Mouse (Mus musculus): ENCODE data around the gene Pde4dip. TPM values are rescaled to one million over a fixed set of nuclear protein-coding genes. Genes with fewer than 3 reads are reported as not detected.

Pde4dip gene
- polyA plus RNA-seq, 1 experiment from 2014 or later, result 9.9 TPM

DNA sequence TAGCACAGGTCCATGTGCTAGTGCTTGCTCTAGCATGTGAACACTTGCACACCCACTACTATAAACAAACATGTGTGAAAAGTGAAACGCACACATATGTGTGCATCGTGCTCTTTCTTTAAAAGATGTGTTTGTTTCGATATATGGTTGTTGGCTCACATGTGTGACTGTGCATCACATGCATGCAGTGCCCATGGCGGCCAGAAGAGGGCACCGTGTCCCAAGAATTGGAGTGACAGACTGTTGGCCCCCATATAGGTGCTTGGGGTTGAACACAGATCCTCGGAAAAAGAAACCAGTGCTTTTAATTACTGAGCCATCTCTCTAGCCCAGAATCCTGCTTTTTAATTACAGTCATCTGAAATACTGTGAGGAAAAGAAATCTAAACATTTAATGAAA lies 6.2 kb upstream of the Pde4dip start:
- H3K4me3 ChIP-seq, result no peak overlapping the region
- ATAC-seq, result no peak
- no peak overlapping the region for H3K9ac ChIP-seq
- WGBS (ENCODE audit: insufficient replicate concordance), result 39% methylated on average over 6 of the region's 6 CpGs
- no peaks in the 10 kb centered on the region for H3K36me3 ChIP-seq
- H3K4me2 ChIP-seq, result no peak overlapping the region
- 0 out of 2 replicates have a peak, but pooled peaks cover 3% of the 10 kb centered on the region for H3K4me1 ChIP-seq
- peaks cover 34% of the 10 kb centered on the region for H3K27me3 ChIP-seq (replicated peaks)
- H3K27ac ChIP-seq, result no peak overlapping the region
- H3K9me3 ChIP-seq (replicated peaks), result no peaks in the 10 kb centered on the region

GRCm38 (mm10) chr3:97890205-97890604 lies 1.7 kb upstream of the Pde4dip start:
- Histone ChIP-seq H3K27ac (no peak overlapping the region), H3K9ac (no peak overlapping the region), H3K4me1 (peaks cover 11% of the 10 kb centered on the region; the same call in 1 of the 2 replicates), H3K9me3 (replicated peaks) (no peaks in the 10 kb centered on the region), H3K27me3 (replicated peaks) (peaks cover 70% of the 10 kb centered on the region), H3K36me3 (no peaks in the 10 kb centered on the region), H3K4me3 (no peak overlapping the region), H3K4me2 (no peak overlapping the region)
- WGBS (ENCODE audit: insufficient replicate concordance), result 21% methylated on average over 6 of the region's 6 CpGs
- peak; percentile 66 for ATAC-seq

- Histone ChIP-seq H3K27me3 (replicated peaks) (peaks cover 66% of the 10 kb centered on the region), H3K4me3 (no peak overlapping the region), H3K4me2 (no peak overlapping the region), H3K27ac (no peak overlapping the region), H3K9me3 (replicated peaks) (no peaks in the 10 kb centered on the region), H3K36me3 (no peaks in the 10 kb centered on the region), H3K9ac (no peak overlapping the region), H3K4me1 (peaks cover 11% of the 10 kb centered on the region; the same call in 1 of the 2 replicates)
- no peak for ATAC-seq
- 72% methylated on average over 5 of the region's 5 CpGs for WGBS (ENCODE audit: insufficient replicate concordance)
These were observed 731 bp downstream of the Pde4dip start for GRCm38 (mm10) chr3:97887785-97888167.

DNA sequence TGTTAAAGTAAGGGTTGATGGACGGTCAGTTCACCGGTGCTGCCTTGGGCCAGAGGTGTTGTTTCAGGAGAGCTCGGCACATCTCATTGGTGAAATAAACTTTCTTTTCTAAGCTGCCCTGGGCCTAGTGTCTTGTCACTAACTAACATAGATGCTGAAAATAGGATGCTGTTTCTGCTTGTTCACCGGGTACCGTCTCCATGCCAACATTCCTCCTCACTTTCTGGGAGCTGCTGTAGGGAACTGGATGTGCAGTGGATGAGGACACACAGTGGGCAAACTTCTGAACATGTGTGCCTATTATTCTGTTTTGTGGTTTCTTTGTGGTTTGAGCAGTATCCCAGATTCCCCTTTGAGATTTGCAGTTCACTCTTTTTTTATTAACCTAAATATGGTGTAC lies 6.9 kb downstream of the Pde4dip start:
- Histone ChIP-seq H3K27me3 (replicated peaks) (peaks cover 14% of the 10 kb centered on the region; the same call in 1 of the 2 replicates), H3K4me2 (no peak overlapping the region), H3K27ac (no peak overlapping the region), H3K36me3 (no peaks in the 10 kb centered on the region), H3K4me1 (no peaks in the 10 kb centered on the region), H3K9me3 (replicated peaks) (no peaks in the 10 kb centered on the region), H3K9ac (no peak overlapping the region), H3K4me3 (no peak overlapping the region)
- no peak for ATAC-seq
- WGBS (ENCODE audit: insufficient replicate concordance), result 87% methylated on average over 5 of the region's 5 CpGs

- H3K27ac ChIP-seq, result no peak overlapping the region
- 13% methylated on average over 5 of the region's 5 CpGs for WGBS (ENCODE audit: insufficient replicate concordance)
- ATAC-seq, result no peak
- no peaks in the 10 kb centered on the region for H3K4me1 ChIP-seq
- no peaks in the 10 kb centered on the region for H3K27me3 ChIP-seq (replicated peaks)
- no peaks in the 10 kb centered on the region for H3K9me3 ChIP-seq (replicated peaks)
- H3K4me2 ChIP-seq, result no peak overlapping the region
- no peak overlapping the region for H3K4me3 ChIP-seq
- H3K36me3 ChIP-seq, result no peaks in the 10 kb centered on the region
- H3K9ac ChIP-seq, result no peak overlapping the region
These were observed 9.3 kb downstream of the Pde4dip start for GRCm38 (mm10) chr3:97879222-97879621.

DNA sequence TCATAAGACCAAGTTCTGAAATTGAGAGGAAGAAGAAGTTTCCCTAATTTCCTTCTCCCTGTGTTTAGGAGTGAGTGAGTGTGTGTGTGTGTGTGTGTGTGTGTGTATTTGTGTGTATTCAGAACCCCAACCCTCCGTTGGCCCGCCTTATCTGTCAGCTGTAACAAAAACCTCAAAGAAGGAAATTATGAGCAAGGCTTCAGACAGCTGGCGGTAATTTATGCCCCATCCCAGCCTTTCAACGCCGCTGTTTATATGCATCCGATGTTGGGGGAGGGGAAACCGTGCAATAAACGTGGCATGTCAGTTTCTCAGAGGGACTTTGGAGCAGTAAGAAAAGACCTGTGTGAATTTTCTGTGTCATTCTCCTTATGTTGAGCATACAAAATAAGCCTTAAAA lies 12.2 kb downstream of the Pde4dip start:
- Histone ChIP-seq H3K9me3 (replicated peaks) (no peaks in the 10 kb centered on the region), H3K9ac (no peak overlapping the region), H3K27me3 (replicated peaks) (no peaks in the 10 kb centered on the region), H3K36me3 (no peaks in the 10 kb centered on the region), H3K4me1 (no peaks in the 10 kb centered on the region), H3K4me3 (no peak overlapping the region), H3K27ac (no peak overlapping the region), H3K4me2 (no peak overlapping the region)
- 35% methylated on average over 8 of the region's 8 CpGs for WGBS (ENCODE audit: insufficient replicate concordance)
- no peak for ATAC-seq

- Histone ChIP-seq H3K4me2 (no peak overlapping the region), H3K27ac (no peak overlapping the region), H3K4me1 (no peaks in the 10 kb centered on the region), H3K9ac (no peak overlapping the region), H3K4me3 (no peak overlapping the region), H3K9me3 (replicated peaks) (no peaks in the 10 kb centered on the region), H3K36me3 (no peaks in the 10 kb centered on the region), H3K27me3 (replicated peaks) (peaks cover 4% of the 10 kb centered on the region; the same call in 1 of the 2 replicates)
- no peak for ATAC-seq
- 39% methylated on average over 5 of the region's 5 CpGs for WGBS (ENCODE audit: insufficient replicate concordance)
These were observed 13.7 kb downstream of the Pde4dip start for GRCm38 (mm10) chr3:97874777-97875176.

DNA sequence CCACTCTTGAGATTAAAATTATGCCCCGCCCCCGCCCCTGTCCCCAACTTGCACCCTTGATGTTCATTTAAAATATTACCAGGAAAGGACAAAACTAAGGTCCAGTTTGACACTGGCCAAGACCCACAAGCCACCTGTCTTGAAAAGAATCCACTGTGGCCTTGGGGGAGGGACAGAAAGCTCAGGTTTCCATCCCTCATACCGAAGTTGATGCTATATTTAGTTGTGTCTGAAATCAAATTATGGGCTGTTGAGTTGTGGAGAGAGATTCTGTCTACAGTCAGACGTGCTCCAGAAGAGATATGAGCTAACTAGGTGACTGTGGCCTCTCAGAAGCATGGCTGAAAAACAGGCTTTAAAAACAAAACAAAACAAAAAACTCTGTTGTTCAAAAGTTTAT lies 18.8 kb downstream of the Pde4dip start:
- no peak overlapping the region for H3K4me2 ChIP-seq
- ATAC-seq, result no peak
- peaks cover 13% of the 10 kb centered on the region for H3K4me1 ChIP-seq
- H3K9me3 ChIP-seq (replicated peaks), result no peaks in the 10 kb centered on the region
- H3K9ac ChIP-seq, result no peak overlapping the region
- 51% methylated on average over 4 of the region's 4 CpGs for WGBS (ENCODE audit: insufficient replicate concordance)
- H3K27me3 ChIP-seq (replicated peaks), result peaks cover 44% of the 10 kb centered on the region
- H3K4me3 ChIP-seq, result no peak overlapping the region
- H3K36me3 ChIP-seq, result no peaks in the 10 kb centered on the region
- no peak overlapping the region for H3K27ac ChIP-seq

DNA sequence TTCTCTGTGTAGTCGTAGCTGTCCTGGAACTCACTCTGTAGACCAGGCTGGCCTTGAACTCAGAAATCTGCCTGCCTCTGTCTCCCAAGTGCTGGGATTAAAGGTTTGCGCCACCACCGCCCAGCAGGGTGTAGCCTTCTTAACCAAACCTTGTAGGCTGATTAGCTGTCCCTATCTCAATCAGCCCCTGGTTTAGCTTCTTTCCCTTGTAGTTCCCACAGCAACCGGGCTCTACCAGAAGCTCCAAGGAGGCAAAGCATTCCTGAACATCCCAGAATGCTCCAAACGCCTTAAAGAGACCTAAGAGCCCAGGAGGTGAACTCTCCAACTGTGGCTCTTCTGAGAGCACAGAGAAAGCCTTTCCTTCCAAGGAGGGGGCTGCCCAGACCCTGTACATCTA lies 19.8 kb downstream of the Pde4dip start:
- Histone ChIP-seq H3K4me2 (no peak overlapping the region), H3K36me3 (no peaks in the 10 kb centered on the region), H3K9me3 (replicated peaks) (no peaks in the 10 kb centered on the region), H3K4me3 (no peak overlapping the region), H3K27ac (no peak overlapping the region), H3K4me1 (peaks cover 13% of the 10 kb centered on the region), H3K9ac (no peak overlapping the region), H3K27me3 (replicated peaks) (peaks cover 44% of the 10 kb centered on the region)
- WGBS (ENCODE audit: insufficient replicate concordance), result 46% methylated on average over 5 of the region's 5 CpGs
- ATAC-seq, result no peak

- Histone ChIP-seq H3K4me3 (peak overlapping the region; percentile 54), H3K27ac (no peak overlapping the region), H3K4me1 (peaks cover 13% of the 10 kb centered on the region), H3K4me2 (peak overlapping the region; percentile 72), H3K36me3 (no peaks in the 10 kb centered on the region), H3K27me3 (replicated peaks) (peaks cover 44% of the 10 kb centered on the region), H3K9me3 (replicated peaks) (no peaks in the 10 kb centered on the region), H3K9ac (peak overlapping the region; percentile 39)
- 4% methylated on average over 42 of the region's 42 CpGs for WGBS (ENCODE audit: insufficient replicate concordance)
- peak; percentile 82 for ATAC-seq
These were observed 20.4 kb downstream of the Pde4dip start for GRCm38 (mm10) chr3:97868024-97868689.

GRCm38 (mm10) chr3:97867221-97868023 lies 21.1 kb downstream of the Pde4dip start:
- peak; percentile 52 for ATAC-seq
- H3K4me1 ChIP-seq, result peaks cover 13% of the 10 kb centered on the region
- peak overlapping the region; percentile 72 for H3K4me2 ChIP-seq
- peaks cover 44% of the 10 kb centered on the region for H3K27me3 ChIP-seq (replicated peaks)
- WGBS (ENCODE audit: insufficient replicate concordance), result 7% methylated on average over 28 of the region's 28 CpGs
- H3K4me3 ChIP-seq, result peak overlapping the region; percentile 54
- no peak overlapping the region for H3K27ac ChIP-seq
- no peaks in the 10 kb centered on the region for H3K36me3 ChIP-seq
- peak overlapping the region; percentile 39 for H3K9ac ChIP-seq
- no peaks in the 10 kb centered on the region for H3K9me3 ChIP-seq (replicated peaks)

- peaks cover 44% of the 10 kb centered on the region for H3K27me3 ChIP-seq (replicated peaks)
- WGBS (ENCODE audit: insufficient replicate concordance), result 58% methylated on average over 4 of the region's 4 CpGs
- H3K9me3 ChIP-seq (replicated peaks), result no peaks in the 10 kb centered on the region
- peak overlapping the region; percentile 72 for H3K4me2 ChIP-seq
- no peak for ATAC-seq
- no peaks in the 10 kb centered on the region for H3K36me3 ChIP-seq
- H3K4me3 ChIP-seq, result peak overlapping the region; percentile 54
- H3K27ac ChIP-seq, result no peak overlapping the region
- peaks cover 13% of the 10 kb centered on the region for H3K4me1 ChIP-seq
- no peak overlapping the region for H3K9ac ChIP-seq
These were observed 21.8 kb downstream of the Pde4dip start for GRCm38 (mm10) chr3:97866696-97867095.

All from liver, embryonic 12.5 days (tissue).